Mouse (Mus musculus): ENCODE results near the gene Hdac7.

Hdac7 gene

DNA sequence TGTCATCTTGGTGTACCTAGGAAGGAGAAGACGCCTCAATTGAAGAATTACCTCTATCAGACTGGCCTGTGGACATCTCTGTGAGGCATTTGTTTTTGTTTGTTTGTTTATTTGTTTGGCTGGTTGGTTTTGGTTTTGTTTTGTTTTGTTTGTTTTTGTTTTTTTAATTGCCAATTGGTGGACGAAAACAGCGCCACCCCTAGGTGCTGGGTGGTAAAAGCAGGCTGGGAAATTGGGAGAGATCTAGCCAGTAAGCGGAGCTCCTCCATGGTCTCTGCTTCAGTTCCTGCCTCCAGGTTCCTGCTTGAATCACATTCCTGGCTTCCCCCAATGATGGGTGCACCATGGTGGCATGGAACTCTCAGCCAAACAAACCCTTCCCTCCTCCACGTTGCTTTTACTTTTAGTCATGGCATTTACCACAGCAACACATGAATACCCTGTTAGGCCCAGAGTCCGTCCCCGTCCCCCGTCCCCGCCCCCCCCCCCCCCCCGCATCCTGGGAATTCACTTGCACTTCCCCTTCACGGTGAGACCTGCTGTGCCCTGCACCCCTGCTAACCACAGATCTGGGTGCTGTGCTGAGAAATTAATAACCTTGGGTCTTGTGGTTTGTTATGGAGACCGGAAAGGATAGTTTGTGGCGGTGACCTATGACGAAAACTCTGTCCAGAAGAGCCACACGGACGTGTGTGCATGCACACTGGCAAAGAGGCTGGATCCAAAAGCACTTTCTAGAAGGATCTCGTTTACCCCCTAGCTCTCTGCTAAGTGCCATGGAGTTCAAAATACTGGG is 27.9 kb downstream of the Hdac7 start:
- DNase-seq (ENCODE audit: low read depth in 1 of 2, low spot score in 2 of 2) = no peak

DNA sequence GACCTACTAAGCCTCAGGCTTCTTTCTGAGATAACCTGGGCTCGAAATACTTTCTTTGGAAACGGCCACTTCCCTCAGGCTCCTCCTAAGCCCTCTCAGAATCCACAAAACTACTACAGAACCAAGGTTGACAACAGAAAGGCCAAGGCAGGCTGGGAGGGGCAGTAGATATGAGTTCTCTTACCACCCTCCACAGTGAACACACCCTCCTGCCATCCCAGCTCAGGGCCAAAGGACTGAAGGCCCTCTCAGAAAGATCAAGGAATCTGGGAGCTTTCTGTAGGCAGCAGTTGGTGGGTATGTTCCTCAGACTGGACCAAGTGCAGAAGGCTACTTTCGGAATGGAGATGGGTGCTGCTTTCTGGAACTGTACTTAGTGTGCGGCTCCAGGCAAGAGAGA is 29.0 kb downstream of the Hdac7 start:
- DNase-seq (ENCODE audit: low read depth in 1 of 2, low spot score in 2 of 2) = no peak

DNA sequence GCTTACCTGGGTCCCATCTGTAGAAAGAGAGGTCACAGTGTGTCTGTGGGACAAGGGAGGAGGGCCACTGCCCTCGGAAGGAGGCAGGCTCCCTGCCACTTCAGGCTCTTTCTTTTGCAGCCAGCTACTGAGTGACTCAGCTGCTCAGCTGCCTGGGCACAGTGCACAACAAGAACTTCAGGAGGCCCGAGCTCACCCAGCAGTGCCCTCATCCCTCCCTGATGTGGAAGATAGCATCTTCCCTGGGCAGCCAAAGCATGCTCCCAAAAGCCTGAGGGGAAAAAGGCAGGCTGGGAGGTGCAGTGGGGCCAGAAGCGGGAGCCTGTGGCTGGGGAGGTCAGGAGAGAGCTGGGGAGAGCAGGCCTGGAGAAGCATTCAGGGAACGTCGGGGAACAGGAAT is 29.6 kb downstream of the Hdac7 start:
- no peak for DNase-seq (ENCODE audit: low read depth in 1 of 2, low spot score in 2 of 2)

DNA sequence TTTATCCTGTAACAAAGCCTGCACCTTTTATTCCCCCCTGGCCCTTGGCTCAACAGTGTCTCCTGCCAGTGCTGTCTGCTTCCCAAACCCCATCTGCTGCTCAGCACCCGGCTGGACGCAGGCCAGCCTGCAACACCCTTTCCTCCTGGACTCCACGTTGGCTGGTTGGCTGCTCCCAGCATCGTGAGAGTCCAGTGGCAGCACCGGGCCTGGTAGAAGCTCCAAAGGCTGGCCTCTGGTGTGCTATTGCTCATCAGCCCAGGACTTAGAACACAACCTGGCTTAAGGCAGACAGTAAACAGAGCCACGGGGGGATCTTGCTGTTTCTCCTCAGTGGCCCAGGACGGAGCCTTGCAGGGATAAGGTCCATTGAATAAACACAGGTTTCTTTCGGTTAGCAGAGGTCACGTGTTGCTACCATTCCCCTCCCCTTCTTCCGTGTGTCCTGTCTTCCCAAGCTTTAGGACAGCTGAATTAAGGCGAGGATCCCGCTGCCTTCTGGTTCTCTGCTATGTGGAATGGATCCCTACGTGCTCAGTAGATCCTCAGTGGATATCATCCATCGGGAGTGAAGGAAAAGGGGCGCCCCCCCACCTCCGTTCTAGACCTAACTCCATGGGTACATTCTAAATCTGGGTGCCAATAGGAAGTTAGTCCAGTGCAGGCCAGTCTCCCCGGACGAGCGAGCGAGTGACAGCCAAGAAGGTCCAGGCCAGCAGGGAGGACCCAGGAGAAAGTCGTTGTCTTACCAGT is 30.7 kb downstream of the Hdac7 start:
- no peak for DNase-seq (ENCODE audit: low read depth in 1 of 2, low spot score in 2 of 2)

DNA sequence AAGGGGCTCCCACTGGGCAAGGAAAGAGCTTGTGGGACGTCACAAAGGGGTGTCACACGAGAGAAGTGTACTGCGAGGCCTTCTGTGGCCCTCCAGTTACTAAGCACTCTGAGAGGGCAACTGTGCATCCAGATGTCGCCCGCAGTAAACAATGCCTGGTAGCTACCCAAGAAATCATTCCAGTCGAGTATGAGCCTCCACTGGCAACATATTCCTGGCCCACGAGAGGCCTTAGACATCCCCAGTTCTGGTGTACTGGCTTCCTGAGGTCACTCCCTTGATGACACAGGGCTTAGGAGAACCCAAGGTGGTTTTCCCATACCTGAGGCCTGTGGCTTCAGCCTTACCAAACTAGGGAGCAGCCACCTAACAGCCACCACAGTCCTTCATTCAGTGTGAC is 31.4 kb downstream of the Hdac7 start:
- DNase-seq (ENCODE audit: low read depth in 1 of 2, low spot score in 2 of 2) = no peak

DNA sequence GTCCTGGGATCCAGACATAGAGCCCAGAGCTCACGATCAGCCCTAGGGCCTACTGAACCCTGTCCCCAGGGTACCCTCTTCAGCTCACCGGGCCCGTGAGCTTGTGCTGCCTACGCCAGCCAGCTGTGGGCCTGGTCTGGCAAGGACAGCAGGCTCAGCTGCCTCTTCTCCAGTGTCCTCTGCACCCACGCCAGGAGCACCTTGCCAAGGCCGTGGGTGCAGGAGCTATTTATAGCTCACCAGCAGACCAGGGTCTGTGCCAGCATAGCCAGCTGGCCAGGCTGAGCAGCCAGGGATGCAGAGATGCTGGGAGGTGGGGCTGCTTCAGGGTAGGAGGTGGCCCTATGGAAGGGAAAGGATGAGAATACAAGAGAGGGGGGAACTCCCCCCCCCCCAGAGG is 32.2 kb downstream of the Hdac7 start:
- no peak for DNase-seq (ENCODE audit: low read depth in 1 of 2, low spot score in 2 of 2)

DNA sequence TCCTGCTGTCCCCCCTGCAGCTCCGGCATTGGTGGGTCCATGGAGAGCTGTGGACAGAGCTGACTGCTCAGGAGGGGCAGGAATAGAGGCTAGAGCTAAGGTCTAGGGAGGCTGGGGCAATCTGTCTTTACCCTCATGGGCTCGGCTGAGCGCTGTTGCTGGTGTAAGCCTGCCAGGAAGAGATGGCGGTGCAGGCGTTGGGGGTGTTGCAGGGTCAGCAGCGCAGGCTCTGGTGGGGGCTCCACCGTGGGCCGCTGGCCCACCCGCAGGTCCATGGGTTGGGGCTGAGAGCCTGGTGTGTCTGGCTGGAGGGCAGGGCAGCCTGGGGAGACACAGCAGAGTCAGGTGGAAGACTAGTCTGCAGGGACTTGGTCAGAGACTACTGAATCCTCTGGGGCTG is 33.0 kb downstream of the Hdac7 start:
- no peak for DNase-seq (ENCODE audit: low read depth in 1 of 2, low spot score in 2 of 2)

DNA sequence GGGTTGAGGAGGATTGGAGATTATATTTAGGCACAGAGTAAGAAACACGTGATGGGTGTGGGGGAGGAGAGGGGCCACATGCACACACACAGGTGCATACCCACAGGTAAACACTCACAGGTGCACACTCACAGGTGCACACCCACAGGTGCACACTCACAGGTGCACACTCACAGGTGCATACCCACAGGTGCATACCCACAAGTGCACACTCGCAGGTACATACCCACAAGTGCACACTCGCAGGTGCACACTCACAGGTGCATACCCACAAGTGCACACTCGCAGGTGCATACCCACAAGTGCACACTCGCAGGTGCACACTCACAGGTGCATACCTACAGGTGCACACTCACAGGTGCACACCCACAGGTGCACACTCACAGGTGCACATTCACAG is 33.9 kb downstream of the Hdac7 start:
- DNase-seq (ENCODE audit: low read depth in 1 of 2, low spot score in 2 of 2) = no peak

DNA sequence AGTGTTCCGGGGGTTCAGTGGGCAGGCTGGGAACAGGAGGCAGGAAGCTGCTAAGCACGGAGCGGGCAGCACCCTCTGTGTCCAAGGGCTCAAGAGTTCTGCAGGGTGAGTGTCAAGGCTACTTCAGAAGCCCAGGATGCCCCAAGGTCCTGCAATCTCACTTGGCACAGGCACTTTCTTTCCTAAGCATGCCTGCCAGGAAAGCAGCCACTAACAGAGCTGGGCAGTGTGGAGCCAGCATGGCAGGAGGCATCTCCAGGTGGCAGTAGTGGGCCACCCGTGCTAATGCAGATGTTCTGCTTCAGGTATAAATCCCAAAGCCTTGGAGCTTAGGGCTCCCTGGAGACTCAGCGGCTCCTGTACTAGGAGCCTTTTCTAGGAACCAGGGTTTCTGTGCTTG is 34.4 kb downstream of the Hdac7 start:
- DNase-seq (ENCODE audit: low read depth in 1 of 2, low spot score in 2 of 2) = no peak

DNA sequence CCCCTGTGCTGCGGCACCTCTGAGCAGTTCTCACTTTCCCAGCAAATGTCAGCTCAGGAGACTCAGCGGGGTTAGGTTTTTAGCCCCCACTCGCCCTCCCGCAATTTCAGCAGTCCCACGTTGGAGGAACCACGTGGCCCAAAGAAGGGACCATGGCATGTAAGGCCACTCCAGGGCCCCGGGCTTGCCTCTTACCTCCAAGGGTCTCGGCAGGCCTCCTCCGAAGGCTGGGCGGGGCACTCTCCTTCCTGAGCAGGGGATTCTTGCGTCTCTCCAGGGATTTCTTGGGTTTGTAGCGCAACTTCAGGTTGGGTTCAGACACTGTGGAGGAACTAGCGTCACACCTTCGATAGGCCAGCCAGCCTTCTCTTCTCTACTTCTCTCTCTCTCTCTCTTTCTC is 35.1 kb downstream of the Hdac7 start:
- DNase-seq (ENCODE audit: low read depth in 1 of 2, low spot score in 2 of 2) = no peak

DNA sequence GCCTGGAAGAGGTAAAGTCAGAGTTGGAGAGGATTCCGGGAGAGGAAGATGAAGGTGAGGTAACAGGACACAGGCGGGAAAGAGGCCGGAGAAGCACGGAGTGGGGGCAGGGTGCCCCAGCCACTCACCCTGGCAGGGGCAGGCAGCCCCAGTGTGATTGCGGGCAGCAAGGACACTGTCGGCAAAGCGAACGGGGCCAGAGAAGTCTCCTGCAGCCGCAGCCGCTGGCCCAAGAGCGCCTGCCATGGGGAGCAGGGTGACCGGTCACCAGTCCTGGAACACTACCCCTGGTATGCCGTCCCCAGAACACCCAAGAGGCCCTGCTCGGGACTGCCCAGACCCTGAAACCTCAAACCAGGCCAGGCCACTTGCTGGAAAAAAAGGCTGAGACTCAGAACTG is 35.8 kb downstream of the Hdac7 start:
- DNase-seq (ENCODE audit: low read depth in 1 of 2, low spot score in 2 of 2) = no peak

DNA sequence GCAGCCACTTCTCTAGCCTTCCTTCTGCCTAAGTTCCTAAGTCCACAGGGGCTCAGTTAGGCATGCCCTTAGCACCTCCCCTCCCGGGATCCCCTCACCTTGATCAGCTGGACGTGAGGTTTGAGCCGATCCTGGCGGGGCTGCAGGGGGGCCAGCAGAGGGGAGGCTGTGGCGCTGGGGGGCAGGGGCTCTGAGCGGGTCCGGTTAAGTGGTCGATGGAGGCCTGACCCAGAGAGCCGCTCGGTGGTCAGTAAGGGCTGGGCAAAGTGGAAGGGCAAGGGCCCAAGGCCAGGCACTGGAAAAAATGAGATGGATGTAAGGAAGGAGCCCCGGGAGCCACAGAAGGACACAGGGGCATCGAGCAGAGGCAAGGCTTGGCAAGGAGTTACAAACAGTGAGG is 36.4 kb downstream of the Hdac7 start:
- DNase-seq (ENCODE audit: low read depth in 1 of 2, low spot score in 2 of 2) = no peak

DNA sequence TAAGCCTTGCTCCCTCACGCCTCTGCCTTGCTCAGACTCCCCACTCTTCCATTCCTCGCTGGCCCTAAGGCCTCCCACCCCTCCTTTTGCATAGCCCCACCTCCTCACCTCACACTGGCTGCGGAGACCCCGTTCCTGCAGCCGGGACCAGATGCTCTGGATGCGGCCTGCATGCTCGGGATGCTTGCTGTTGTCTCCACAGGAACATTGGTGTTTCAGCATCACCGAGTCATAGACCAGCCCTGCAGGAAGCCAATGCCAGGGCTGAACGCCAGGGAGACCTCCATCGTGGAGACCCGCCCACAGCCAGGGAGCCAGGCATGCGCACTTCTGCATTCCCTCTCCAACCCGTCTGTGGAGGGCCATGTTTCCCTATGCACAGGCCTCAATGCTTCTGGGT is 41.7 kb downstream of the Hdac7 start:
- no peak for DNase-seq (ENCODE audit: low read depth in 1 of 2, low spot score in 2 of 2)

DNA sequence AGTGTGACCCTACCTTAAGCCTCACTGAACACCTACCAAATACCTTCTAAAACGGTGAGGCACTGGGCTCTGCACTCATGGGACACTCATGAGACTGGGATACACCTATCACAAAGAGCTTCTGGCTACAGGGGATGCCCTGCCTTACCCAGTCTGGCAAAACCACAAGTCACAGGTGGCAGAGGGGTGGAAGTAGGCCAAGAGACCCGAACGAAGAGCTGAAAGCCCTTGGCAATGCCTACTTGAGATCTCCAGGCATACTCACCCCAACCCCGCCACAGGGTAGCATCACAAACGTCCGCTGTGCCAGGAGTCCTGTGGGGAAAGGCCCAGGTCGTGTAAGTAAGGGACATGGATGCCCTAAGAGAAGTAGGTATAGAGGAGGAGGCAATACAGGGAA is 42.5 kb downstream of the Hdac7 start:
- DNase-seq (ENCODE audit: low read depth in 1 of 2, low spot score in 2 of 2) = no peak

DNA sequence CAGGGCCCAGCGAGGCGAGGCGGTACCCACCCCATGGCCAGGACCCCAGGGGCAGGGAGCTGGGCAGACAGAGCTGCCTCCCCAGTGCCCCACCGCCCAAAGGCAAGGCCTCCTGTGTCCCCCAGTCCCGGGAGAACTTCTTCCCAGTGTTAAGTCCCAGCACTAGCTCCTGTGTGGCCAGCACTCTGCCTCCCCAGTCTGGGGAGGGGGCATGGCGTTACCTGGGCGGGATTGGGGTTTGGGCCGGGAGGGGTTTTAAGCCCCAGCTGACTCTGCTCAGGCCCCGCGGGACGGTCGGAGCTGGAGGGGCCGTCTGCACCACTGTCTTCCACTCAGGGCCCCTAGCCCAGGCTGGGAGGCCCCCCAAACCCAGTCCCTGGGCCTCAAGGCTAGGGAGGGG is 43.4 kb downstream of the Hdac7 start:
- no peak for DNase-seq (ENCODE audit: low read depth in 1 of 2, low spot score in 2 of 2)

DNA sequence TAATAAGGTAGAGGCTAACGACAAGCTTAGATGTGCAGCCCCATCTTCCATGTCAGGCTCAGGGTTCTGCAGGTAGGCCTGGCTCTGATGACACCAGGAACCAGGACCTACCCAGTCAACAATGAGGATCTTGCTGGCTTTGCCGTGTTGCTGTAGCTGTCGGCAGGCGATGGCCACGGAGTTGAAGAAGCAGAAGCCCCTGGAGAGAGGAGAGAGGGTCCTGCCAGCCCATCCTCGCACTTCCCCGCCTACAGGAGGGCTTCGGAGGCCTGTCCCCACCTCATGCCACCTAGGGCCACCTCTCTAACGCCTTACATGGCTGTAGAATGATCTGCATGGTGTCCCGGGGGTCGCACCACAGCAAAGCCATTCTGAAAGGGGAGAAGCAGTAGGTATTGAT is 44.9 kb downstream of the Hdac7 start:
- no peak for DNase-seq (ENCODE audit: low read depth in 1 of 2, low spot score in 2 of 2)

DNA sequence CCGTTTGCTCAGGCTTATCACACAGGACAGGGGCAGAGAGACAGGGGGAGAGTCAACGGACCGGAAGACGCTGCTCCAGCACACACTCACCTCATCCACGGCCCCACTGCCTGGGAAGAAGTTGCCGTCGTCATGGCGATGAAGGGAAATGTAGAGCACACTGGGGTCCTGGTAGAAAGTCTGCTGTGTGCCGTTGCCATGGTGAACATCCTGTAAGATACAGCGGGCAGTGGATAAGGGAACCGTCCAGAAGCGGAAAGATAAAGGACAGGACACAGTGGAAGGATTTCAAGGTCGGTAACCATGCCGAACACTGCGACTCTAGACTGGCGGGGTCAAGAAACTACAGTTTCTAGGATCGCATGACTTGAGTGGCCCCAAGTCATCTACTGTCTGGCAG is 46.2 kb downstream of the Hdac7 start:
- no peak for DNase-seq (ENCODE audit: low read depth in 1 of 2, low spot score in 2 of 2)

DNA sequence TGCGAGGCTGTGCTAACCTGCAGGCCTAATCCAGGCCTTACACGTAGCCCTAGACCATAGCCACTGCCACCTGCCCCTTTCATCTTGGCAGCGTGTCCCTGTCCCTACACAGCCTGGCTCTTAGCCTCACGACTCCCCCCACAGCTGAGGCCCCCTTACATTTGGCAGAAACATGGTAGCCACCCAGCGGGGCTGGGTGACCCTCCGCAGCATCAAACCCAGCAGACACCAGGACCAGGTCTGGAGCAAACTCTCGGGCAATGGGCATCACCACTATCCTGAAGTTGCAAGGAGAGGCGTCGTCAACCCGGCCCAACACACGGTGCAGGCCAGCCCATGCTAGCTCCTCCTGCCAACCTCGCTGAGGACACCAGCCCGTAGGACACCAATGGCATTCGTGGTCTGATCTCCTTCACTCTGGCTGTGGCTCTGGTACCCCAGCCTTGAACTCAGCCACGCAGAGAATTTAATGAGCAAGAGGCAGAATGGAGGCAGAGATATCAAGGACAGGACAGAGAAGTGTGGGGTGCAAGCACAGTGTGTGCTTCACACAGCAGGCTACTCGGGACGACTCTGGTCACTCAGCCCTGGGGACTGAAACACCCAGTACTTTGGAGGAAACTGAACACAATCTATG is 47.5 kb downstream of the Hdac7 start:
- no peak for DNase-seq (ENCODE audit: low read depth in 1 of 2, low spot score in 2 of 2)

DNA sequence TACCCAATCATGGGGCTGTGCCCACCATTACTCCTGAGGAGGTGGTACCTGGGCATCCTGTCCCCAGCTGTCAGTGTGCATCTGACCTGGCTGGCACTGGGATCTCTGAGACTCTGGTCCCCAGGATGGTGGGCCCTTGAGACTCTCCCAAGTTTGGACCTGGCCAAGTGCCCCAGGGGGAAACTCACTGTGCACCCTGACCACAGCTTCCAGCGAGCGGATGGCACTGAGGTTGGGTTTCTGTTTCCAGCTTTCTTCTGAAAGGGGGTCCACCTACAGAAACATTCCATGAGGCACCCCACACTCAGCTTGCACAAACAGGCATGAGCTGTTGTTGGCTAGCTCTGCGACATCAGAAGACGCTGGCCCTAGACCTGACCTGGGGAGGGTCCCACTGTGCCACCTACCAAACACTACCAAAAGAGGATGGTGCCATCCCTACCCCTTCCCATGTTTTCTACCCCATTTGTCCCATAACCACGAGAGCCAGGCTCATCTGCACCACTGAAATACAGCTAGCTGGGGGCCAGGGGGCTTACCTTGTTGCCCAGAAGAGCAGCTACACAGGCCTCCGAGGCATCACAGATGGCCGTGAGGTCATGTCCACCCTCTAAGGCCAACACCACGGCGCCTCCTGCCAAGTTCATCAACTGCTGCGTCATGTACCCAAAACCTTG is 48.6 kb downstream of the Hdac7 start:
- DNase-seq (ENCODE audit: low read depth in 1 of 2, low spot score in 2 of 2) = no peak

DNA sequence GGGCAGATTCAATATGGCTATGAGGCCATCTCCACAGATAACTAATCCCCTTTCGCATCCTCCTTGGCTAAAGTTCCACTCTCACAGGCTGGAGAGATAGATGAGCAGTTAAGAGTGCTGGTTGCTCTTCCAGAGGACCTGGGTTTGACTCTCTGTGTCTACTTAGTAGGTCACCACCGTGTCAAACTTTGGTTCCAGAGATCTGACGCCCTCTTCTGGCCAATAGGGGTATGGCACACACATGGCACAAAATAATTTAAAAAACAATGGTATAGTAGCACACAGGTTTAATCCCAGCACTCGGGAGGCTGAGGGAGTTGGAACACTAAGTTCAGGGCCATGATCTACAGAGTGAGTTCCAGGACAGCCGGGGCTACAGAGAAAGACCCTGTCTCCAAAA is 50.0 kb downstream of the Hdac7 start:
- no peak for DNase-seq (ENCODE audit: low read depth in 1 of 2, low spot score in 2 of 2)

DNA sequence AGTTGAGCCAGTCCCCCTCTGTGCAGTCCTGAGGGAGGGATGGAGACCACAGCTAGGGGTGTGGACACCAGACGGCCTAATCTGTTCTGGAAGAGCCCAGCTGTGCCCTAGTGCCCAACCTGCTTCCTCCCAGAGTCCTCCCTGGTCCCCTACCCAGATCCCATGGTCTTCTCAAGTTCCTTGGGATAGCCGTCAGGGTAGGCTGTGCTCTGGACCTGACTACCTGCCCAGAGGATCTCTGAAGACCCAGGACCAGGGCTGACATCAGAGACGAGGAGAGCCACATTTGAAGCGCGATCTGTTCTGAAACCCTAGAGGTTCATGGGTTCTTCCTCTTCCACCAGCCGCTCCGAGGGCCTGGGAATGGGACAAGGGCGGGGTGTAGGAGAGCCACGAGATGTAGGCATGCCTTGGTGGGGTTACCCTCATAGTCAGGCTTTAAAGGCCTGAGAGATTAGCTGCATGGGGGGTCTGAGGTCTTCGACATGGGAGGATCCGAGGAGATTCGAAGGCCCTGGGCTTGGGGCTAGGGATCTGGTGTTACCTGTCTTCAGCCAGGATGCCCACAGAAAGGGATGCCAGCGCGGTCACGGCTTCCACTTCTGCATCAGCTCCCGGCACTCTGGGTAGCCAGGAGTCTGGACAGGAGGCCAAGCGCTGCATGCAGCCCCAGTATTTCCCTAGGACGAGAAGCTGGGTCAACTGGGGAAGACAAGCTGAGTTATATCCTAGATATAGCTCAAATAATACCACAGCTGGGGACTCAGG is 50.7 kb downstream of the Hdac7 start:
- DNase-seq (ENCODE audit: low read depth in 1 of 2, low spot score in 2 of 2) = no peak
